Mouse (Mus musculus) testis, adult 2 months (tissue): ENCODE results near the gene Fnip2.

ENCODE experiments used
- CTCF ChIP-seq: fragments of 200-500 bp; IDR thresholded peaks from 2 replicates; pipeline ENCODE4 v1.5.1; 2012; ENCODE audit warnings: low read depth, mild to moderate bottlenecking, inconsistent platforms, low read length, moderate library complexity; ENCODE audit not compliant: control insufficient read depth, insufficient read depth, insufficient replicate concordance
- POLR2A ChIP-seq: fragments of 200-500 bp; IDR thresholded peaks from 2 replicates; pipeline ENCODE4 v1.6.1; 2012; ENCODE audit warnings: low read depth, mild to moderate bottlenecking, inconsistent platforms, low read length, moderate library complexity; ENCODE audit not compliant: control insufficient read depth

- TF ChIP-seq CTCF (no peak), POLR2A (no peak)
Measured at GRCm38 (mm10) chr3:79418921-79419320, 148.7 kb downstream of the Fnip2 start.
